14 mouse cellular contexts compared by ENCODE assay signal in genomic region chr9:60139446-60139845, GRCm38 (mm10).
DNase-seq lines count a peak whose midpoint lies in the region; ATAC-seq lines count a peak whose summit lies in the region.
"Had no signal": no experiment of that assay in that cellular context is flagged by ENCODE, and none has a peak within 500 bp of the region (broad histone marks: within the 10 kb centered on the region; RNA-seq: fewer than 3 reads in every experiment).

No protein-coding gene starts in this region.

- peak overlapping the region; percentile 64; the same call in 1 of the 2 replicates for H3K27ac ChIP-seq in heart, embryonic 10.5 days
- H3K27ac ChIP-seq in lung, embryonic 15.5 days, result no peak overlapping the region
- H3K27ac ChIP-seq in limb, embryonic 10.5 days, result peak overlapping the region; percentile 84
- H3K27ac ChIP-seq in stomach, embryonic 15.5 days, result no peak overlapping the region

- H3K27me3 ChIP-seq in heart, embryonic 10.5 days (ENCODE audit: insufficient read depth, poor library complexity, severe bottlenecking), result no peaks in the 10 kb centered on the region
- no peaks in the 10 kb centered on the region for H3K27me3 ChIP-seq in lung, embryonic 15.5 days
- H3K27me3 ChIP-seq in limb, embryonic 10.5 days (ENCODE audit: low read depth, poor library complexity, severe bottlenecking), result no peaks in the 10 kb centered on the region
- no peaks in the 10 kb centered on the region for H3K27me3 ChIP-seq in stomach, embryonic 15.5 days (replicated peaks)

- peaks cover 27% of the 10 kb centered on the region for H3K4me1 ChIP-seq in heart, embryonic 10.5 days
- H3K4me1 ChIP-seq in lung, embryonic 15.5 days, result peaks cover 12% of the 10 kb centered on the region; the same call in 1 of the 2 replicates
- peaks cover 40% of the 10 kb centered on the region for H3K4me1 ChIP-seq in limb, embryonic 10.5 days
- peaks cover 11% of the 10 kb centered on the region; the same call in 1 of the 2 replicates for H3K4me1 ChIP-seq in stomach, embryonic 15.5 days

- no peak overlapping the region for H3K4me3 ChIP-seq in heart, embryonic 10.5 days
- 0 out of 2 replicates have a peak overlapping the region, but pooled peaks have one; percentile 8 for H3K4me3 ChIP-seq in lung, embryonic 15.5 days
- H3K4me3 ChIP-seq in limb, embryonic 10.5 days, result peak overlapping the region; percentile 40
- no peak overlapping the region for H3K4me3 ChIP-seq in stomach, embryonic 15.5 days (replicated peaks)
- H3K4me3 ChIP-seq: hindbrain, embryonic 10.5 days; myocyte had no signal

- peak overlapping the region; percentile 17; the same call in 1 of the 2 replicates for H3K4me2 ChIP-seq in lung, embryonic 15.5 days
- H3K4me2 ChIP-seq in stomach, embryonic 15.5 days, result peak overlapping the region; percentile 29; the same call in 1 of the 2 replicates

- no peak for ATAC-seq in lung, embryonic 15.5 days (ENCODE audit: borderline replicate concordance, extremely low read depth, low FRiP score, low TSS enrichment)
- no peak for ATAC-seq in stomach, embryonic 15.5 days (ENCODE audit: insufficient read depth, low FRiP score, low read depth)

- WGBS in heart, embryonic 10.5 days, result 72% methylated on average over 10 of the region's 10 CpGs
- WGBS in lung, embryonic 15.5 days, result 47% methylated on average over 10 of the region's 10 CpGs
- WGBS in limb, embryonic 10.5 days, result 30% methylated on average over 10 of the region's 10 CpGs
- 50% methylated on average over 10 of the region's 10 CpGs for WGBS in stomach, embryonic 15.5 days

- H3K36me3 ChIP-seq in heart, embryonic 10.5 days, result no peaks in the 10 kb centered on the region
- no peaks in the 10 kb centered on the region for H3K36me3 ChIP-seq in lung, embryonic 15.5 days
- no peaks in the 10 kb centered on the region for H3K36me3 ChIP-seq in limb, embryonic 10.5 days
- H3K36me3 ChIP-seq in stomach, embryonic 15.5 days, result no peaks in the 10 kb centered on the region
- H3K36me3 ChIP-seq: hindbrain, embryonic 10.5 days had no signal

- H3K9me3 ChIP-seq in heart, embryonic 10.5 days, result no peaks in the 10 kb centered on the region
- no peaks in the 10 kb centered on the region for H3K9me3 ChIP-seq in lung, embryonic 15.5 days
- no peaks in the 10 kb centered on the region for H3K9me3 ChIP-seq in limb, embryonic 10.5 days (replicated peaks)
- no peaks in the 10 kb centered on the region for H3K9me3 ChIP-seq in stomach, embryonic 15.5 days
- H3K9me3 ChIP-seq: hindbrain, embryonic 10.5 days had no signal

- no peak overlapping the region for H3K9ac ChIP-seq in lung, embryonic 15.5 days
- no peak overlapping the region for H3K9ac ChIP-seq in stomach, embryonic 15.5 days

- DNase-seq in heart, embryonic 10.5 days (ENCODE audit: low spot score), result no peak
- DNase-seq in heart, adult 18-20 months, result no peak
- no peak for DNase-seq in lung, postnatal 25 days (ENCODE audit: low spot score)
- DNase-seq in limb, embryonic 10.5 days (ENCODE audit: low spot score), result peak; percentile 69
- no peak for DNase-seq in urinary bladder, adult 18-20 months (ENCODE audit: low spot score in 2 of 2)
- no peak for DNase-seq in right cerebral cortex, postnatal 4 days
- DNase-seq: cerebellum, adult 11 months; kidney, adult 18-20 months; spleen, adult 18-20 months; thymus, postnatal 4 days had no signal

Comparison
In these comparisons a context has a peak if more than half of its experiments do, and no peak if none do; other contexts are left out.
1. H3K27ac ChIP-seq: peak in heart, embryonic 10.5 days (single experiment) and limb, embryonic 10.5 days (single experiment); none in lung, embryonic 15.5 days (single experiment) and stomach, embryonic 15.5 days (single experiment).
2. H3K4me3 ChIP-seq: peak in lung, embryonic 15.5 days (single experiment) and limb, embryonic 10.5 days (single experiment); none in heart, embryonic 10.5 days (single experiment) and stomach, embryonic 15.5 days (single experiment).